Mouse (Mus musculus): ENCODE data around the gene Cerk. TPM values are rescaled to one million over a fixed set of nuclear protein-coding genes. Genes with fewer than 3 reads are reported as not detected.

Cerk gene
- polyA plus RNA-seq, 2 experiments from 2014 or later: 5.1 to 5.7 TPM

Other genes with a start within 250 kb of the Cerk start
- 1 to 10 TPM; 3.9 to 4.9 TPM for gene Celsr1, start 152.4 kb downstream of the Cerk start, polyA plus RNA-seq (2017; shearing (Covaris generic))
- gene Gramd4, start 128.4 kb downstream of the Cerk start, polyA plus RNA-seq (2017; shearing (Covaris generic)): 10 to 100 TPM; 20.5 to 22.7 TPM
- 10 to 100 TPM; 10.6 to 13.1 TPM for gene Tbc1d22a, start 28.3 kb upstream of the Cerk start, polyA plus RNA-seq (2017; shearing (Covaris generic))